8 mouse cellular contexts compared by ENCODE assay signal in genomic region chr1:138912156-138912616, GRCm38 (mm10). TPM values are rescaled to one million over a fixed set of nuclear protein-coding genes. Genes with fewer than 3 reads are reported as not detected.
DNase-seq lines count a peak whose midpoint lies in the region; ATAC-seq and TF ChIP-seq lines count a peak whose summit lies in the region.

No protein-coding gene starts in this region.

- no peak overlapping the region for H3K27ac ChIP-seq in bone marrow, adult 2 months (ENCODE audit: control insufficient read depth, insufficient read depth, low read depth, low read length, poor library complexity)
- H3K27ac ChIP-seq in heart, embryonic 12.5 days (ENCODE audit: poor library complexity, severe bottlenecking) = no peak overlapping the region
- no peak overlapping the region for H3K27ac ChIP-seq in liver, embryonic 12.5 days
- no peak overlapping the region for H3K27ac ChIP-seq in neural tube, embryonic 15.5 days (replicated peaks)

- no peaks in the 10 kb centered on the region; the same call in 1 of the 2 replicates for H3K4me1 ChIP-seq in bone marrow, adult 2 months (ENCODE audit: control insufficient read depth, insufficient read depth, low read length)
- peaks cover 15% of the 10 kb centered on the region for H3K4me1 ChIP-seq in heart, embryonic 12.5 days (replicated peaks)
- H3K4me1 ChIP-seq in liver, embryonic 12.5 days = 0 out of 2 replicates have a peak, but pooled peaks cover 4% of the 10 kb centered on the region
- 0 out of 2 replicates have a peak, but pooled peaks cover 4% of the 10 kb centered on the region for H3K4me1 ChIP-seq in neural tube, embryonic 15.5 days

- H3K4me3 ChIP-seq in bone marrow, adult 2 months (replicated peaks; ENCODE audit: control insufficient read depth, low read depth, low read length) = no peak overlapping the region
- peak overlapping the region; percentile 28 for H3K4me3 ChIP-seq in heart, embryonic 12.5 days
- no peak overlapping the region for H3K4me3 ChIP-seq in liver, embryonic 12.5 days
- H3K4me3 ChIP-seq in neural tube, embryonic 15.5 days (replicated peaks) = no peak overlapping the region

- ATAC-seq in heart, embryonic 12.5 days (ENCODE audit: insufficient number of reproducible peaks, low FRiP score) = no peak
- no peak for ATAC-seq in liver, embryonic 12.5 days
- no peak for ATAC-seq in neural tube, embryonic 15.5 days (ENCODE audit: low FRiP score)

- H3K36me3 ChIP-seq in heart, embryonic 12.5 days = no peaks in the 10 kb centered on the region
- no peaks in the 10 kb centered on the region for H3K36me3 ChIP-seq in liver, embryonic 12.5 days
- H3K36me3 ChIP-seq in neural tube, embryonic 15.5 days = no peaks in the 10 kb centered on the region

- H3K9ac ChIP-seq in heart, embryonic 12.5 days = 0 out of 2 replicates have a peak overlapping the region, but pooled peaks have one; percentile 48
- no peak overlapping the region for H3K9ac ChIP-seq in liver, embryonic 12.5 days
- H3K9ac ChIP-seq in neural tube, embryonic 15.5 days (replicated peaks) = no peak overlapping the region

- 8% methylated on average over 8 of the region's 8 CpGs for WGBS in bone marrow, adult 2 months
- WGBS in heart, embryonic 12.5 days = 16% methylated on average over 8 of the region's 8 CpGs
- WGBS in liver, embryonic 12.5 days (ENCODE audit: insufficient replicate concordance) = 35% methylated on average over 8 of the region's 8 CpGs
- 61% methylated on average over 8 of the region's 8 CpGs for WGBS in neural tube, embryonic 15.5 days

- 0 out of 2 replicates have a peak, but pooled peaks have one; percentile 19 for TF ChIP-seq CTCF in bone marrow, adult 2 months (IDR thresholded peaks at IDR 0.05; ENCODE audit: control insufficient read depth, insufficient read depth, low read length)

- peak overlapping the region; percentile 63 for H3K4me2 ChIP-seq in heart, embryonic 12.5 days
- H3K4me2 ChIP-seq in liver, embryonic 12.5 days = peak overlapping the region; percentile 25
- no peak overlapping the region for H3K4me2 ChIP-seq in neural tube, embryonic 15.5 days

- no peak for TF ChIP-seq POLR2A in bone marrow, adult 2 months (IDR thresholded peaks at IDR 0.05; ENCODE audit: borderline replicate concordance, control insufficient read depth, low read depth, low read length)

- H3K27me3 ChIP-seq in heart, embryonic 12.5 days (replicated peaks) = no peaks in the 10 kb centered on the region
- H3K27me3 ChIP-seq in liver, embryonic 12.5 days (replicated peaks) = no peaks in the 10 kb centered on the region
- H3K27me3 ChIP-seq in neural tube, embryonic 15.5 days (replicated peaks) = no peaks in the 10 kb centered on the region

- no peaks in the 10 kb centered on the region for H3K9me3 ChIP-seq in heart, embryonic 12.5 days (replicated peaks)
- no peaks in the 10 kb centered on the region for H3K9me3 ChIP-seq in liver, embryonic 12.5 days (replicated peaks)
- no peaks in the 10 kb centered on the region for H3K9me3 ChIP-seq in neural tube, embryonic 15.5 days (replicated peaks)

- peak; percentile 8 for DNase-seq in right cerebral cortex, postnatal 25 days
- DNase-seq in right cerebral cortex, postnatal 4 days = no peak
- DNase-seq in retina, postnatal 1 day = peak; percentile 15
- DNase-seq in spleen, adult 12 weeks (ENCODE audit: low spot score) = no peak

RNA-seq across cellular contexts. Expression of gene Dennd1b, which starts 51.0 kb away (rescaled TPM):
- polyA plus RNA-seq in bone marrow, adult 2 months (2011; ENCODE audit: insufficient read depth, insufficient read length, low replicate concordance, missing spikeins) = 3.3 and 7.7 TPM in 2 replicates
- 13.0 and 13.9 TPM in 2 replicates for polyA plus RNA-seq in heart, embryonic 12.5 days (2016; fragmentation: Nextera tagmentation; extraction: Ambion mirVana)
- 4.7 and 5.1 TPM in 2 replicates for polyA plus RNA-seq in liver, embryonic 12.5 days (2016; fragmentation: Nextera tagmentation; extraction: Ambion mirVana)
- 9.1 and 9.7 TPM in 2 replicates for polyA plus RNA-seq in neural tube, embryonic 15.5 days (2015; fragmentation: Nextera tagmentation; extraction: Ambion mirVana)

RNA-seq across cellular contexts. Expression of gene 2310009B15Rik, which starts 55.5 kb away (rescaled TPM):
- 2.0 and 13.3 TPM in 2 replicates for polyA plus RNA-seq in bone marrow, adult 2 months (2011; ENCODE audit: insufficient read depth, insufficient read length, low replicate concordance, missing spikeins)
- polyA plus RNA-seq in heart, embryonic 12.5 days (2016; fragmentation: Nextera tagmentation; extraction: Ambion mirVana) = 26.6 and 31.3 TPM in 2 replicates
- polyA plus RNA-seq in liver, embryonic 12.5 days (2016; fragmentation: Nextera tagmentation; extraction: Ambion mirVana) = 19.1 and 20.4 TPM in 2 replicates
- 29.8 and 32.1 TPM in 2 replicates for polyA plus RNA-seq in neural tube, embryonic 15.5 days (2015; fragmentation: Nextera tagmentation; extraction: Ambion mirVana)

Comparison
In these comparisons a context has a peak if more than half of its experiments do, and no peak if none do; other contexts are left out.
1. DNase-seq: peak in right cerebral cortex, postnatal 25 days (single experiment) and retina, postnatal 1 day (single experiment); none in right cerebral cortex, postnatal 4 days (single experiment) and spleen, adult 12 weeks (single experiment).